Mouse (Mus musculus): ENCODE measurements around the gene Slc39a11. TPM values are rescaled to one million over a fixed set of nuclear protein-coding genes. Genes with fewer than 3 reads are reported as not detected.
A peak's percentile ranks its signal among the peaks of the same experiment; 100 is the strongest.
"Not testable (repeated sequence)": the region's sequence is repeated elsewhere in the genome, so short reads cannot be mapped to it uniquely, and the experiment has no call there.

The Slc39a11 gene
- total RNA-seq, 2 experiments from 2014 or later = 3.6 TPM

DNA sequence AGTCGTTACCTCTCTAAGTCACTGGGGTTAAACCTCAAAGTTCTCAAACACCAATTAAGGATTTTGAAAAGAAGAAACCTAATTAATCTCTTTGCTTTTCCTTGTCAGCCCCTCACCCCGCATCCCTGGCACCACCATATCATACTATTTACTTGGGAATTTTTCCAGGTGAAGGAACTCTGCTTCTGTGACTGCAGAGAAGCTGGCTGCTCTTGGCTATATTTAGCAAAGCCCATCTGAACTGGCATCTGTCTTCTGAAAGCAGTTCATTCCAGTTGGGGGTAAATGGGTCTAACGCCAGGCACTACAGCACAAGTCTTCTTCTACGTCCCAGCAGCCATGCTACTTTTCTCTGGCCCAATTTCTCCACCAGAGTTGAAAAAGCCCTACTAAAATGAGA lies 23.7 kb upstream of the Slc39a11 start:
- DNase-seq = no peak
- intact Hi-C loops (cut with DNase I; ENCODE audit: low total_unique reads) = no loop called here

DNA sequence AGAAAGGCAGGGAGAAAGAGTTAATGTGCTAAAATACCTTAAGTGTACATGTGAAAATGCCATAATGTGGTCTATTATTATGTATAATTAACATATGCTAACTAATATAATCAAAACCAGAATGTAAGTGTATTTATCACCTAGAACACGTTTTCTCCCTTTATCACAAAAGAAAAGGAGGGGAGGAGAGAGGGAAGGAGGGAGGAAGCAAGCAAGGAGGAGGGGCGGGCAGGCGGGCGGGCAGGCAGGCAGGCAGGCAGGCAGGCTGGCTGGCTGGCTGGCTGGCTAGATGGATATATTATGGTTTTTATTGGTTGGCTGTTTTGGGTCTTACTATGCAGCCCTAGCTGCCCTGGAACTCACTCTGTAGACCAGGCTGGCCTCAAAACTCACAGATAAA lies 19.8 kb upstream of the Slc39a11 start:
- intact Hi-C loops (cut with DNase I; ENCODE audit: low total_unique reads) = no loop called here
- DNase-seq = no peak

DNA sequence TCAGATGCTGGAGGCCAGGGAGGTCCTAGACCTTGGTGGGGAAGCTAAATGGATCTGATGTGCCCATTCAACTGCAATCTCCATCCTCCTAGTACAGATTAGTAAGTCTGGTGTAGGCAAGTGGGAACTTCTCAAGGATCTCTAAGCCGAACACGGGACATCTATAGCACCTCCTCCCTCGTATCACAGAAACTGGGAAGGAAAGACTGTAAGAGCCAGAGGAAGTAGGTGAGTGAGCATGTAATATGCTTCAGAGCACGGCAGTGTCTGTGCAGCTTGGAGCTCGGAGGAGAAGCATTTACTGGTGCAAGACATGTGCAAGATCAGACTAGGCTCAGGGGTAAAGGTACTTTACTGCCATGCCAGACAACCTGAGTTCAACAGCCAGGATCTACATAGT lies 19.0 kb upstream of the Slc39a11 start:
- intact Hi-C loops (cut with DNase I; ENCODE audit: low total_unique reads) = no loop called here
- DNase-seq = no peak

DNA sequence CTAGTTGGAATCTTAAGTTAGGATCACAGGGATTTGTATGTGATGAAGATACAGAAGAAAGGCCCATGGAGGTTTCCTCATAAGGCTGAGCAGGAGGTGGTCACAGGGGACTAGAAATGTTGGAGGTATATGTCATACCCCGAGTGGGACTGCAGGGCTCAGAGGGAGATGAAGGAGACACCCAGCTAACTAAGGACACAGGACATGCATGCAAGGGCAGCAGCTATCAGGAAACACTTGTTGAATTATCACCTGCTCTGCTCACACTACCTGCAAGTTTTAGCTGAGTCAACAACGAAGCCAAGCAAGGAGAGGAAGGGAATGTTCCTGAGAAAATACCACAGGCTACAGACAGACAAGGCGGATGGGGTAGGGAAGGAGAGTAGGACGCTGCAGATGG lies 17.8 kb upstream of the Slc39a11 start:
- intact Hi-C loops (cut with DNase I; ENCODE audit: low total_unique reads) = no loop called here
- no peak for DNase-seq

DNA sequence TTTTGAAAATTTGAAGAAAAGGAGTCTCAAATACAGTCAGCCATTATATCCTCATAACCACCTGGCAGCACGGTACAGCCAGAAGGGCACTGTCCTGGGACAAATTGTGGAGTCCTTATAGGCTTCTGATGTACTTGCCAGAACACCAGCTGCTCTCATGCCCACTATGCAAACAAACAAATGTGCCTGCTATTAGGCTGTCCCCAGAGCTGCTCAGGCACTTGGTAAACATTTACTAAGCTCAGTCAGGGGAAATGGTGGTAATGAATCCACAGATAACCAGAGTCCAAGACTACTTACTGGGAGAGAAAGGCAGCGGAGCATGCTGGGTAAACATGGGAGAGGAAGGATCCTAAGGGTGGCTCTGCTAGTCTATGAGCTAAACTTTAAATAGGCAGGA lies 17.2 kb upstream of the Slc39a11 start:
- intact Hi-C loops (cut with DNase I; ENCODE audit: low total_unique reads) = no loop called here
- no peak for DNase-seq

DNA sequence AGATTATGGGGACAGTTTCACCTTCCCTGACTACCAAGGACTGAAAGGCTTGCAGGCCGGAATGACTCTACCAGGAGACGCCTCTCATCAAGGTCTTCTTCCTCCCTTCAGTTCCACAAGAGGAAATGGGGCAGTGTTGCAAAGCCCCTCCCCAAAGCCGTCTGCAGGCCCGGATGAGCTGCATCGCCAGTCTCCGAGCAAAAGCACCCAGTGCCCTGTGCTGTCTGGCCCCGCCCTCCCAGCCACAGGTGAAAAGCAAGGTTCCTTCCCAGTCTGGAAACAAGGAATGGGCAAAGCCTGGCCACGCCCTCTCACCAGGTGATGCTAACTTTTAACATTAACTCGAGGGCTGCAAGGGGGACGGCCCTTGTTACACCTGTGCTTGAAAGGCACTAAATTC lies 16.8 kb upstream of the Slc39a11 start:
- no peak for DNase-seq
- intact Hi-C loops (cut with DNase I; ENCODE audit: low total_unique reads) = no loop called here

GRCm38 (mm10) chr11:113666205-113666604 lies 16.3 kb upstream of the Slc39a11 start:
- intact Hi-C loops (cut with DNase I; ENCODE audit: low total_unique reads) = no loop called here
- DNase-seq = no peak

- no peak for DNase-seq
- intact Hi-C loops (cut with DNase I; ENCODE audit: low total_unique reads) = no loop called here
These were observed 14.4 kb upstream of the Slc39a11 start for GRCm38 (mm10) chr11:113664279-113664678.

- intact Hi-C loops (cut with DNase I; ENCODE audit: low total_unique reads) = no loop called here
These were observed 12.0 kb upstream of the Slc39a11 start for GRCm38 (mm10) chr11:113661835-113662351.

DNA sequence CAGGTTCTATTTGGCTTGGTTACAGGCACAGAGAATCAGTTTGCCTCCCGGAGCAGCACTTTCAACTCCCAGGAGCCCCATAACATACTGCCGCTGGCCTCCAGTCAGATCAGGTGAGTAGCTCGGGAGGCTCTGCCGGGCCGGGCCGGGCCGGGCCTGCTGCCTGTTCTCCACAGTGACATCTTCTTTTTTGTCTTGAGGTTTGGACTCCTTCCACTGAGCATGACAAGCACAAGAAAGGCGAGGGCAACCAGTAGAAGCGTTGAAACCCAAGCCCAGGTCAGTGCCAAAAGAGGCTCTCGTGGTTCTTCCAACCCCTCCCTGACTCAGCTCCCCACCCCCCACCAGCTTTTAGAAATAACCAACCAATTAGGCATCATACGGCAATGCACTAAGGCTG lies 11.1 kb upstream of the Slc39a11 start:
- intact Hi-C loops (cut with DNase I; ENCODE audit: low total_unique reads) = no loop called here
- DNase-seq = no peak

More at GRCm38 (mm10) chr11:113661835-113662351, 12.0 kb upstream of the Slc39a11 start:
- no peak for DNase-seq

GRCm38 (mm10) chr11:113660213-113660612 lies 10.3 kb upstream of the Slc39a11 start:
- DNase-seq; intact Hi-C loops (cut with DNase I; ENCODE audit: low total_unique reads): not testable (repeated sequence)

- intact Hi-C loops (cut with DNase I; ENCODE audit: low total_unique reads) = no loop called here
- no peak for DNase-seq
These were observed 8.9 kb upstream of the Slc39a11 start for GRCm38 (mm10) chr11:113658763-113659162.

- intact Hi-C loops (cut with DNase I; ENCODE audit: low total_unique reads) = no loop called here
- DNase-seq = no peak
These were observed 8.4 kb upstream of the Slc39a11 start for GRCm38 (mm10) chr11:113658319-113658718.

DNA sequence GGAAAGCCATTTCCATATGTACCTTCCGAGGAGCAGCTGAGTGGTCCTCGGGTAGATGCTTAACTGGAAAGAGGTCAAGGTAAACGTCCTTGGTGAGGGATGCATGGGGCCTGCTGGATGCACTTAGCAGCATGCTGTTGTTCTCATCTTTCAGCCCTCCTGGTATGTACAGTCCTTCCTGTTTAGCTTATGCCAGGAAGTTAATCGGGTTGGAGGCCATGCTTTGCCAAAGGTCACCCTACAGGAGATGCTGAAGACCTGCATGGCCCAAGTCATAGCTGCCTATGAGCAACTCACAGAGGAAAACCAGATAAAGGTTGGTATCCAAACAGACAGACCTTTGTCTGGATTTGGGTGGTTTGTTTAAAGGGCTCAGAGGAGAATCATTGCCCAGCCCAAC lies 7.3 kb upstream of the Slc39a11 start:
- no peak for DNase-seq
- intact Hi-C loops (cut with DNase I; ENCODE audit: low total_unique reads) = no loop called here

GRCm38 (mm10) chr11:113656511-113656932 lies 6.6 kb upstream of the Slc39a11 start:
- no peak for DNase-seq

DNA sequence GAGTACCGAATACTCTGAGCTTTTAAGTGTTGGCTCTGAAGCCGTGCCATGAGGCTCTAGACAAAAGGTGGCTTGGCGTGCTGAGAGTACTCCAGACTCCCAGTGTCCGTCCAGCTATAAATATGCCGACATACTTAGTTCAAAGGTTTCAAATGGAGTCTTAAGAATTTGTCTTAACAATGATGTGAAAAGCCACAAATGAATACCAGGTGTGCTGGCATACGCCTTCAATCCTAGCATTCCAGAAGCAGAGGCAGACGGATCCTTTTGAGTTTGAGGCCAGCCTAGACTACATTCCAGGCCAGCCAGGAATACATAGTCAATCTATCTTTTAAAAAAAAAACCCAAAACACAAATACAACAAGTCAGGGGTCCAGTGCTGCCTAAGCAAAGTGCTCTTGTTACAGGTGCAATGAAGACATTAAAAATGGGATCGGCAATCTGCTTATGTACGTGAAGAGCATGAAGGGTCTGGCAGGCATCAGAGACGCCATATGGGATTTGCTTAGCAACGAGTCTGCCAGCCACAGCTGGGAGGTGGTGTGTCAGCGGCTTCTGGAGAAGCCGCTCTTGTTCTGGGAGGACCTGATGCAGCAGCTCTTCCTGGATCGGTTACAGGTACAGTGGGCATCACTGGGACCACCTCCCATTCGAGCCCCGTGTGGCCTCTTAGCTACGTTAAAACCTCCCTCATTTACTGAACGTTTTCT lies 4.8 kb upstream of the Slc39a11 start:
- no peak for DNase-seq
- intact Hi-C loops (cut with DNase I; ENCODE audit: low total_unique reads) = loop anchor here (5.0 kb wide), 1 partner anchor 33 kb away; no protein-coding TSS in a partner anchor

More at GRCm38 (mm10) chr11:113656511-113656932, 6.6 kb upstream of the Slc39a11 start:
- intact Hi-C loops (cut with DNase I; ENCODE audit: low total_unique reads) = no loop called here

- no peak for DNase-seq
- intact Hi-C loops (cut with DNase I; ENCODE audit: low total_unique reads) = loop anchor here (5.0 kb wide), 1 partner anchor 33 kb away; no protein-coding TSS in a partner anchor
These were observed 4.2 kb upstream of the Slc39a11 start for GRCm38 (mm10) chr11:113654105-113654504.

DNA sequence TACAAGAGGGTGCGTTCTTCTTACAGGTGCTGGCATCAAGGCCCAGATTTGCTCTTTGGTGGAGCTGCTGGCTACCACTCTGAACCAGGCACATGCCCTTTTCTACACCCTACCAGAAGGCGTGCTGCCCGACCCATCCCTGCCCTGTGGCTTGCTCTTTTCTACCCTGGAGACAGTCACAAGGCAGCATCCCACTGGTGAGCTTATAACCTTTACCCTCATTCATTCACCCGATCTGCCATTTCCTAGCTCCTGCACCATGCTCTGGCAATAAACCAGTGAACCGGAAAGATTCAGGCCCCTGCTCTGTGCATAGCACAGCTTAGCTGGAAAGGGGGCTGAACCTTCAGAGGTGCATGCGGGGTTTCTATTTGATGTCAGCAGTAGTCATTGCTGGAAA lies 2.6 kb upstream of the Slc39a11 start:
- intact Hi-C loops (cut with DNase I; ENCODE audit: low total_unique reads) = loop anchor here (5.0 kb wide), 1 partner anchor 35 kb away; no protein-coding TSS in a partner anchor
- DNase-seq = no peak

GRCm38 (mm10) chr11:113651907-113652273 lies 2.0 kb upstream of the Slc39a11 start:
- peak; percentile 41 for DNase-seq
- intact Hi-C loops (cut with DNase I; ENCODE audit: low total_unique reads) = loop anchor here (5.0 kb wide), 1 partner anchor 35 kb away; no protein-coding TSS in a partner anchor

DNA sequence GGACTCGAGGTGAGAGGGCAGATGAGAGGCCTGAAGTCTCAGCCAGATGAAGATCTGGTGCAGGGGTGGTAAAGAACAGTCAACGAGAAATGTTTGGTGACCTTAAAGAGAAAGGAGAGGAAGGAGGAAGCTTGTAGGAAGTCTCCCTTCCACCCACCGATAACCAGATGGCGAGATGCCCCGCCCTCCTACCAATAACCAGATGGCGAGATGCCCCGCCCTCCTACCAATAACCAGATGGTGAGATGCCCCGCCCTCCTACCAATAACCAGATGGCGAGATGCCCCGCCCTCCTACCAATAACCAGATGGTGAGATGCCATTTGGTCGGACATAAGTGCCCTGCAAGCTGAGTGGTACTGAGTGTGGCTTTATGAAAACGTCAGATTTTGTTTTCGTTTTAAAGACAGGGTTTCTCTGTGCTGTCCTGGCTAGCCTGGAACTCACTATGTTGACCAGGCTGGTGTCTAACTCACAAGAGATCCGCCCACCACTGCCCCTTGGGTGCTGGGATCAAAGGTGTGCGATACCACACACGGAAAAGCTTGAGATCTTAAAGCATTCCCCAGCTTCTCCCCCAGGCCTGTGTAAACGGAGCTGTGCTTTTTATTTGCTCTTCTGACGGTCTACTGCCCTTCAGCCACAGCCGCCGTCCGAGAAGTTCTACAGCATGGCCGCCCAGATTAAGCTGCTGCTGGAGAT lies 1.5 kb upstream of the Slc39a11 start:
- intact Hi-C loops (cut with DNase I; ENCODE audit: low total_unique reads) = loop anchor here (5.0 kb wide), 1 partner anchor 36 kb away; no protein-coding TSS in a partner anchor
- no peak for DNase-seq
